Mouse (Mus musculus) C2C12 (cell line): ENCODE results near the gene Zfp280c. TPM values are rescaled to one million over a fixed set of nuclear protein-coding genes. Genes with fewer than 3 reads are reported as not detected.

Source experiments
- H3K27me3 ChIP-seq: one replicate; pipeline ENCODE4 v1.6.1; 2011; ENCODE audit not compliant: control insufficient read depth, insufficient read depth, insufficient read length
- H3K36me3 ChIP-seq: one replicate; pipeline ENCODE4 v1.6.1; 2011; ENCODE audit not compliant: control insufficient read depth, insufficient read depth
- H3K4me3 ChIP-seq: one replicate; pipeline ENCODE4 v1.5.1; 2011; ENCODE audit warnings: mild to moderate bottlenecking, control low read depth; ENCODE audit not compliant: poor library complexity, insufficient read depth, severe bottlenecking
- H3K79me2 ChIP-seq: one replicate; pipeline ENCODE4 v1.6.1; 2011; ENCODE audit not compliant: control insufficient read depth, insufficient read depth
- H3K79me3 ChIP-seq: one replicate; pipeline ENCODE4 v1.6.1; 2011; ENCODE audit warnings: low read depth, control low read depth
- H3ac ChIP-seq: one replicate; pipeline ENCODE3; 2011; ENCODE audit warnings: low read depth; ENCODE audit not compliant: control insufficient read depth, insufficient read length
- CEBPB ChIP-seq: IDR thresholded peaks from one replicate; pipeline ENCODE4 v1.6.1; 2011; ENCODE audit warnings: low read depth, mild to moderate bottlenecking, control low read depth, moderate library complexity
- CTCF ChIP-seq: IDR thresholded peaks from one replicate; pipeline ENCODE4 v1.5.1; 2011; ENCODE audit not compliant: control insufficient read depth, insufficient read depth, insufficient read length
- FOSL1 ChIP-seq: IDR thresholded peaks from one replicate; pipeline ENCODE4 v1.8.0; 2011; ENCODE audit warnings: mild to moderate bottlenecking, low read length; ENCODE audit not compliant: poor library complexity, insufficient read depth, severe bottlenecking
- MAX ChIP-seq: IDR thresholded peaks from one replicate; pipeline ENCODE4 v1.6.1; 2011; ENCODE audit warnings: mild to moderate bottlenecking, control low read depth
- MYOD1 ChIP-seq: IDR thresholded peaks from one replicate; pipeline ENCODE4 v1.6.1; 2011; ENCODE audit warnings: low read depth; ENCODE audit not compliant: control insufficient read depth, insufficient read length
- MYOG ChIP-seq: IDR thresholded peaks from one replicate; pipeline ENCODE4 v1.6.1; 2011; ENCODE audit not compliant: control insufficient read depth, insufficient read length; ENCODE audit errors: extremely low read depth
- USF1 ChIP-seq: IDR thresholded peaks from one replicate; pipeline ENCODE4 v1.6.1; 2011; ENCODE audit warnings: low read depth, mild to moderate bottlenecking, control low read depth, moderate library complexity
- microRNA-seq: library from miRNA; unstranded; fragments of <30 nt; microRNA quantifications from one replicate; pipeline ENCODE4, GENCODE M21; 2019; ENCODE audit warnings: borderline microRNAs expressed
- polyA plus RNA-seq: library from polyadenylated mRNA; unstranded; fragments of >200 nt; fragmentation: generic; extraction: Trizol; gene quantifications from one replicate; pipeline ENCODE4 v1.2.1, GENCODE M21; 2012; ENCODE audit warnings: missing spikeins

Zfp280c gene
- polyA plus RNA-seq, 1 experiment = 3.5 TPM

DNA sequence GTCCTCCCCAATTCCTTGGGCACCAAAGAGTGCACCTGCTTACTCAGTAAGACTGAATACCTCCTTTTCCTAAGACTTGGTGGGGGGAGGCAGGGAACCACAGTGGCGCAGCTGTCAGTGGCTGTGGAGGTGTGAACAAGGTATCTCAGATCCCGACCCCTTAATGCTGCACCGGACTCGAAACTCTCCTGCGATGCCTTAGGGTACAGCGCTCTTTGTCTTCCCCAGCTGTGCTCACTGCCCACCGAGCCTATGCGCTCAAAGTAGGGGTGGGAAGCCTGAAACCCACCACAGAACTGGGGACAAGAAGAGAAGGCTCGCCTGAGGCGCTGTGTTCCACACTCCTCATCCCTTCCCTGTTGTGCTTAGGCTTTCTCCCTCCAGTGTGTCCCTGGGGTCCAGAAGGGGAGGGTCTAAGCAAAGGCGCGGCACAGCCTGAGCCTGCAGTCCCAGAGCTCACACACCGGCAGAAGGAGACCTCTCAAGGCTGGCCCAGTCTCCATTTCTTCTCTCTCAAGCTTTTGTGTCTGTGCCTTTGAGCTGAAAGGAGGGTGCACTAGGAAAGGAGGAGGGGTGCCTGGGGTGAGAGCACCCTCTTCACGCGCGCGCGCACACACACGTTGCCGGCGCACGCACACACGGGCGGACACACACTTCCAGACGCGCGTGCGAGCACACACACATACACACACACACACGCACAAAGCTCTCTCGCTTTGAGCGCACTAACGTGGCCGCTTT lies 75.3 kb downstream of the Zfp280c start, which contains the start of gene Rab33a:
TSS of gene Rab33a (plus strand) at position 478 of the 741 bp plus-strand sequence.
- Histone ChIP-seq H3K79me3 (no peaks in the 10 kb centered on the region), H3K36me3 (no peaks in the 10 kb centered on the region), H3K79me2 (no peaks in the 10 kb centered on the region), H3K4me3 (no peak within 1 kb of the TSS), H3K27me3 (no peaks in the 10 kb centered on the region), H3ac (no peak within 1 kb of the TSS)
- TF ChIP-seq MAX (no peak), USF1 (no peak), FOSL1 (no peak), MYOD1 (no peak), MYOG (no peak), CEBPB (no peak), CTCF (no peak)

DNA sequence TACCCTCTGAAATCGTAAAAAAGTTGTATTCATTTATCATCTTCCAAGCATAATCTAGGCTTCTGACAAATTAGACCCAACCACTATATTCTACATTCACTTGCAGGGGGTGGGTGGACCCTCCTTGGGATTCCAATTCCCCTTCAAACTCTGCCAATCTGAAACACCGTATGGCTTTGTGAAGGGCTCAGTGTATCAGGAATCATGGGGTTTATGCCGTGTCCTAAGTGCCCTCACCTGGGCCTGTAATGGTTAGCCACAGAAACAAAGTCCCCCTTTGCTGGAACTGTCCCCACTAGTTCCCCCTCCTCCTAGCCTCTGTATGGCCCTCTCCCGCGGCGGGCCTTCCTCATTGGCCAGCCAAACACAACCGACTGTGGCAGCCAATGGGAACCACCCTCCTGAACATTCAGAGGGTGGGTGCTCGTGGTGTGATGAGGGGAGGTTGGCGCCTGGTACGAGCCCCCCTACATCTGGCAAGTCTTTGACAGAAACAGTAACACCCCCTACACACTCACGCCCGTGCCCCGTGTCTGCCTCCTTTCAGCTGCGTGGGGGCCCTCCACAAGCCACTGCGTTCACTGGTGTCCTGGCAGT lies 76.0 kb downstream of the Zfp280c start:
- Histone ChIP-seq H3K79me3 (no peaks in the 10 kb centered on the region), H3K4me3 (no peak overlapping the region), H3K36me3 (no peaks in the 10 kb centered on the region), H3ac (no peak overlapping the region), H3K79me2 (no peaks in the 10 kb centered on the region), H3K27me3 (no peaks in the 10 kb centered on the region)
- TF ChIP-seq CTCF (no peak), MYOG (no peak), MYOD1 (no peak), USF1 (no peak)

DNA sequence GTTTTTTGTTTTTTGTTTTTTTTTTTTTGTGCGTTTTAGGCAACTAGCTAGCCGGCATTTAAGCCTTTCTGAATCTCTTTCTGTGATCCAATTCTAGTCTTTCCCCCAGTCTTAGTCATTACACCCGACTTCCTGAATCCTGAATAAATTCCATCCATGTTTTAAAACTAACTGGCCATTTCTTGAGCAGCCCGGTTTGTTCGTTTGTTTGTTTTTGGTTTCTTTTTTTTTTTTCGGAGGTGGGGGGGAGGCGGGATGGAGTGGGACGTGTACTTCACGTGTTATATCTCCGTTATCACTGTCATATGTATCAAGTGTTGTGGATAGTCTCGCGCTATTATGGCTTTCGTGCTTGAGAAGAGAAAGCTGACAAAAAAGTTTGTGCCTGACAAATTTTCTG lies 80.5 kb downstream of the Zfp280c start:
- Histone ChIP-seq H3K79me2 (peaks cover 28% of the 10 kb centered on the region), H3ac (no peak overlapping the region), H3K27me3 (no peaks in the 10 kb centered on the region), H3K36me3 (no peaks in the 10 kb centered on the region), H3K79me3 (peaks cover 19% of the 10 kb centered on the region), H3K4me3 (peak overlapping the region; percentile 60)
- no peak for TF ChIP-seq MYOD1
- no peak for TF ChIP-seq CEBPB
- TF ChIP-seq MYOG = no peak
- TF ChIP-seq FOSL1 = no peak
- TF ChIP-seq CTCF = no peak
- no peak for TF ChIP-seq MAX
- TF ChIP-seq USF1 = no peak

DNA sequence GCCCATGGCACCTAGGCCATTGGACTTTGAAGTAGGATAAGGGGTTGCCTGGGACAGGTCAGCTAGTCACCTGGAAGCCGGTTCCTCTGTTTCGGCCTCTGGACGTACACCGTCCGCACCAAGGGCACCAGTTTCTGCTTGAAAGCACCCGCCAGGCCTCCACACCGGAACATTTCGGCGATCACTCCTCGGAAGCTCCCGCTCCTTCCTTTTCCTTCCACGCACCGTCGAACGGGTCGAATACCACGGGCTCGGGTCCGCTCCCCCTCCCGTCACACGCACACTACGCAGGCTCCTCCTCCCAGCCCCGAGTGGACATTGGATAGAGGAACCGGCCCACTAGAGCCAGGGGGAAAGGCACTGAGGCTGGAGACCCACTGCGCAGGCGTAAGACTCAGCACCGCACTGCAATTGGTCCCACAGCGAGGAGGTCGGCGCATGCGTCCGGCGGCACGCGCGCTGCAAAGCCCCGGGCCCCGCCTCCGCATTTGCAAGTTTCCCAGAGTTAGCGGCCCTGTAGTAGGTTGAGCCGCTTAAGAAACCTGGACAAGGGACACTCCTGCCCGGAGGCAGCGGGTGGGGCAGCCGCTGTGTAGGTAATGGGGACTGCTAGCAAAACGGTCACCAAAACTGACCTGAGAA lies 81.0 kb downstream of the Zfp280c start, which contains the start of gene Aifm1:
TSS of gene Aifm1 (minus strand) at position 398 of the 642 bp plus-strand sequence.
- Histone ChIP-seq H3K36me3 (no peaks in the 10 kb centered on the region), H3K79me3 (peaks cover 19% of the 10 kb centered on the region), H3K4me3 (peak within 1 kb of the TSS; percentile 60), H3K79me2 (peaks cover 28% of the 10 kb centered on the region), H3K27me3 (no peaks in the 10 kb centered on the region), H3ac (peak within 1 kb of the TSS; percentile 72)
- TF ChIP-seq MYOG (no peak), MAX (no peak), USF1 (no peak), CTCF (no peak), CEBPB (no peak), MYOD1 (no peak), FOSL1 (no peak)

DNA sequence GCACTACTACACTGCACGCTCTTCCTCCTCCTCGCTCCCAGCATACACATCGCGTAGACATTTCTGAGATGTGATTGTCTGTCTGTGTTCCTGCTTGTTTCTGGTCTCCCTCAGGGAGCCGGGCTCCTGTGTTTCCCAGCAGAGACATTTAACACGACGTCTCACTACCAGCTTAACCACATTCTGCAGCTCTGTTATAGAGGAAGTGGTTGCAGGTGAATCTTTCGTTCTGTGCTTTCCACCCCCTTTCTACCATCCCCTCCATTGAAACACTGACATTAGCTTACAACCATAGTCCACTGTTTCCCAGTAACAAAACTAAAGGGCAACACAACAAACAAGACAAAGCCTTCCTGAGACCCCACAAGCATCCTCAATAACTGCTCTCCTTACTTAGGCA lies 100.5 kb downstream of the Zfp280c start:
- Histone ChIP-seq H3K79me3 (no peaks in the 10 kb centered on the region), H3K4me3 (no peak overlapping the region), H3K27me3 (no peaks in the 10 kb centered on the region), H3K36me3 (peaks cover 20% of the 10 kb centered on the region), H3ac (no peak overlapping the region), H3K79me2 (no peaks in the 10 kb centered on the region)
- TF ChIP-seq MAX = no peak
- no peak for TF ChIP-seq FOSL1
- TF ChIP-seq USF1 = no peak
- no peak for TF ChIP-seq MYOG

Small RNAs within 50 kb of the gene (microRNA-seq; reads per million reads assigned to microRNA genes)
- gene Gm27828 = not detected

Other genes with a start within 250 kb of the Zfp280c start
- 6.7 TPM for gene Elf4, start 131.4 kb downstream of the Zfp280c start, polyA plus RNA-seq
- 46.6 TPM for gene Aifm1, start 80.9 kb downstream of the Zfp280c start, polyA plus RNA-seq
- gene Rab33a, start 75.2 kb downstream of the Zfp280c start, polyA plus RNA-seq = not detected
- gene Slc25a14, start 28.9 kb upstream of the Zfp280c start, polyA plus RNA-seq = 7.9 TPM
- gene Gpr119, start 80.0 kb upstream of the Zfp280c start, polyA plus RNA-seq = not detected
- 9.7 TPM for gene Rbmx2, start 100.5 kb upstream of the Zfp280c start, polyA plus RNA-seq